Mouse (Mus musculus) lung, postnatal 0 days (tissue): Measurements from ENCODE around the gene Nhlrc2.
"Not testable (repeated sequence)": the region's sequence is repeated elsewhere in the genome, so short reads cannot be mapped to it uniquely, and the experiment has no call there.

Experiments
- CTCF ChIP-seq: IDR thresholded peaks from 2 replicates; pipeline ENCODE4 v1.5.1; 2016; ENCODE audit warnings: antibody characterized with exemption, mild to moderate bottlenecking
- EP300 ChIP-seq: IDR thresholded peaks from 2 replicates; pipeline ENCODE4 v1.6.1; 2016; ENCODE audit warnings: antibody characterized with exemption, mild to moderate bottlenecking, control low read depth

- not testable (repeated sequence) for TF ChIP-seq CTCF, EP300
These were observed 44.5 kb upstream of the Nhlrc2 start for GRCm38 (mm10) chr19:56503525-56503924.
